Mouse (Mus musculus) common myeloid progenitor, adult 5-6 weeks (primary cell): ENCODE measurements around the gene 6430548M08Rik. TPM values are rescaled to one million over a fixed set of nuclear protein-coding genes. Genes with fewer than 3 reads are reported as not detected.

Experiments
- ATAC-seq: replicated peaks from 2 replicates; pipeline ENCODE4 v1.8.0; 2016; ENCODE audit warnings: low read depth, mild to moderate bottlenecking, moderate TSS enrichment, inconsistent platforms; ENCODE audit not compliant: poor library complexity, severe bottlenecking
- total RNA-seq: library from RNA; stranded (forward); fragments of 200-1000, 187-1606 nt; gene quantifications from 2 replicates; pipeline ENCODE4 v1.2.3, GENCODE M21; 2017

The 6430548M08Rik gene
- total RNA-seq, 1 experiment from 2014 or later, result 9.3 TPM

GRCm38 (mm10) chr8:120207364-120207763 is 93.4 kb downstream of the 6430548M08Rik start:
- no peak for ATAC-seq

- ATAC-seq, result no peak
These were observed 94.2 kb downstream of the 6430548M08Rik start for GRCm38 (mm10) chr8:120208113-120208512.

DNA sequence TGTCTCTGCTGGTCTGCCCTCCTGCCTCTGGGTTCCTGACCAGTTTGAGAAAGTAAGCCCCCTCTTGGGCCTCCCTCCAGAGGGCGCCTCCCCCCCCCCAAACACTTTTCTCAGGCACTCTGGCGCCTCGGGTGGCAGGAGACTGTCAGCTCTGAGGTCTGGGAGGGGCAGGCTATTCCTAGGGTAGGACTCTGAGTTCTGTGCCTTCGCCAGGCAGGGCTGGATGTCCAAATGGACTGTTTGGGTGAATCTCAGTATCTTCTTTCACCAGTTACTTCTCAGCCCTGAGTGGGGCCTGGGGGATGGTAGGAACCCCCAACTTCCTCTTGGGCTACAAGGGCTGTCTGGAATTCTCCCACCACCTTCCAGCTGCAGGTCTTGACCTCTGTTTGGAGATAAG is 97.4 kb downstream of the 6430548M08Rik start:
- peak; percentile 67 for ATAC-seq

DNA sequence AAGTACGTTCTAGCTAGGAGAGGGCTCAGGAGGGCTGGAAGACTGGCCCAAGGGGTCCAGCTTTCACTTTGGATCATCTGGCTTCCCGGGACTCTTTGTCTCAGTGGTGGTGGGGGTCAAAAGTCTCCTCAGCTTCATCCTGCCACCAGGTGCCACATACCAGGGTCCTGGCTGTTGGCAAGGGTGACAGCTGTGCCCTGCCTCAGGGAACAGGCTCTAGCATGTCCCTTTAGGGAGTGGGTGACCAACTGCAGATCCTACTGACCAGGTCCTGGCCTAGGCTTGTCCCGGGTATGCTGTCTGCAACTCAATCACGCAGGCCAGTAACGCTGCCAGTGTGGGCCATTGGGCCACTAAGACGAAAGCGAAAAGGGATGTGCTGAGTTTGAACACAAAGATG is 98.6 kb downstream of the 6430548M08Rik start:
- no peak for ATAC-seq

DNA sequence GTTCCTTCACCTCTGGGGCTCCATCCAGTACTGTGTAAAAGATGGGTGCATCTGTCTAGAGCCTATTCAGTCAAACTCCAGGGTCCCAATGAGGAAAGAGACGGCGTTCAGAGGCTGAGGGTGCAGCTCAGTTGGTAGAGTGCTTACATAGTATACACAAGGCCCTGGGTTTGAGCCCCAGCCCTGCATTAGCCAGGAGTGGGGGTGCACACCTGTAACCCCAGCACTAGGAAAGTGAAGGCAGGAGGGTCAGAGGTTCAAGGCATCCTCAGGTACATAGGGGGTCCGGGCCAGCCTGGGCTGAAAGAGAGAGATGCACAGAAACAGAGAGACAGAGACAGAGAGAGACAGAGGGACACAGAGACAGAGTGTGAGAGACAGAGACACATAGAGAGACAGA is 99.3 kb downstream of the 6430548M08Rik start:
- ATAC-seq, result no peak

GRCm38 (mm10) chr8:120213939-120214338 is 100.0 kb downstream of the 6430548M08Rik start:
- no peak for ATAC-seq

Other genes with a start within 250 kb of the 6430548M08Rik start
- gene Usp10, start 203.8 kb upstream of the 6430548M08Rik start, total RNA-seq, result 53.3 and 85.6 TPM in 2 replicates
- 35.7 and 36.7 TPM in 2 replicates for gene Gm20388, start 203.3 kb upstream of the 6430548M08Rik start, total RNA-seq
- gene Crispld2, start 121.7 kb upstream of the 6430548M08Rik start, total RNA-seq, result 0.10 TPM in 1 of 2 replicates, not detected in the other
- gene Zdhhc7, start 12.7 kb upstream of the 6430548M08Rik start, total RNA-seq, result 9.7 and 19.6 TPM in 2 replicates
- not detected in 2 replicates for gene Fam92b, start 63.3 kb downstream of the 6430548M08Rik start, total RNA-seq
- gene Gse1, start 114.3 kb downstream of the 6430548M08Rik start, total RNA-seq, result 30.5 and 46.6 TPM in 2 replicates